Mouse (Mus musculus) heart, postnatal 25 days (tissue): ENCODE measurements around the gene Plcl2. TPM values are rescaled to one million over a fixed set of nuclear protein-coding genes. Genes with fewer than 3 reads are reported as not detected.

Experiments
- DNase-seq: peaks from one replicate; pipeline ENCODE4 v3.0.0; 2022; ENCODE audit warnings: low spot score
- intact Hi-C: fragments of 180-260 bp; cut with DNase I; formaldehyde crosslinking; loops from one replicate; pipeline ENCODE4 v1.15.1; 2025
- total RNA-seq, 2 experiments: library from RNA; stranded (reverse); gene quantifications; 2 replicates each; pipeline ENCODE4 v1.2.3; 2021

Gene Plcl2
- total RNA-seq, 2 experiments from 2014 or later, result 8.3 to 9.5 TPM

GRCm38 (mm10) chr17:50710497-50711222 is 201.5 kb downstream of the Plcl2 start:
- no peak for DNase-seq
- intact Hi-C loops, result no loop called here

DNA sequence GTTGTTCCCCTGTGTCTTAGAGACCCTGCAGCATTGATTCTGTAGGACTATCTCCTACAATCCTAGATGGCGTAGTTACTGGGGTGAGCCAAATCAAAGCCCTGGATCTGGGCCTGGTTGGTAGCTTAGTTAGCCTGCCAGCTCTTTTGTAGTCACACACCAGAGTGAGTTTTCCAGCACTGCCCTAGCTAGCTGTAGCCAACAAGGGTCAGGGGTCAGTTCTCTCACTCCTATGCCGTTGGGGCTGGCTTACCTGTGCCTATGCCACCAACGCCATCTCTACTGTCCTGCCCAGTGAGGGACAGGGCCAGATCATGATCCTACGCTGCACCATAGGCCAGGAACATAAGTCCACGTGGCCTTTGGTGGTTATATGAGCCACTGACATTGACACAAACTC is 208.4 kb downstream of the Plcl2 start:
- DNase-seq, result no peak
- intact Hi-C loops, result no loop called here

DNA sequence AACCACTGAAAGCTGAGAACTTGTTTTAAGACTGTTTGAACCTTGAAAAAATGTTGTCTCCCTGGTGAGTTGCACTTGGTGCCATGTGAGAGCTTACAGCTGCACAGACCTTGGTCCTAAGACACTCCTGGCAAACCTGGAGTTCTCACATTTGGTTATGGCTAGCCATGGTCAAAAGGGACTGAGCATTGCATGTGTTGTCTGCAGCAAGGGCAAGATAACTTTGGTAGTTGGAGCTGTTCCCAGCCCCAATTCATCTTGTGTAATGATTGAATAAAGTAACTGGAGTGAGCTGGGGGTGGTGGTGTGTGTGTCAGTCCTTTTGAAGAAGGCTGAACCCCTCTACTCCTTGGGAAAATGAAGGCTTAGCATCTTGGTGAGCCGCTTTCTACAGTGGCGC is 215.2 kb downstream of the Plcl2 start:
- intact Hi-C loops, result no loop called here
- DNase-seq, result no peak

DNA sequence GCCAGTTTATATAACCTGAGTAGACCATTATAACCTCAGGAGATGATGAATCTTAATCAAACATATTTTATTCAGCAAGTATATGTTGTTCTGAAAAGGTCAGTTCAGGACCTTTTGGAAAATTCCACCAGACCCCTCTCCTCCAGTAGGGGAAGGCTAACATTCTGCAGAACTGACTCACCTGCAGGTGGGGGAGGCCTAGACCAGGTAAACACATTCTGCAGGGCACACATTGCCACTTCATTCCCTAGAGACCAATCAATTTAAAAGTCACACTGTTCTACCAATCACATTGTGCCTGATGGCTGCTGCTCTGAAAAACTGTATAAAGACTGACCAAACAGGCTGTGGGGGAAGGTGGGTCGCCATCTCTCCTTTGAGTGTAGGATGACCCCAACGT is 217.1 kb downstream of the Plcl2 start:
- intact Hi-C loops, result no loop called here
- DNase-seq, result no peak

- no peak for DNase-seq
- intact Hi-C loops, result no loop called here
Observed at GRCm38 (mm10) chr17:50729031-50729430, 219.8 kb downstream of the Plcl2 start.

- no peak for DNase-seq
- intact Hi-C loops, result no loop called here
Observed at GRCm38 (mm10) chr17:50729577-50729976, 220.4 kb downstream of the Plcl2 start.

DNA sequence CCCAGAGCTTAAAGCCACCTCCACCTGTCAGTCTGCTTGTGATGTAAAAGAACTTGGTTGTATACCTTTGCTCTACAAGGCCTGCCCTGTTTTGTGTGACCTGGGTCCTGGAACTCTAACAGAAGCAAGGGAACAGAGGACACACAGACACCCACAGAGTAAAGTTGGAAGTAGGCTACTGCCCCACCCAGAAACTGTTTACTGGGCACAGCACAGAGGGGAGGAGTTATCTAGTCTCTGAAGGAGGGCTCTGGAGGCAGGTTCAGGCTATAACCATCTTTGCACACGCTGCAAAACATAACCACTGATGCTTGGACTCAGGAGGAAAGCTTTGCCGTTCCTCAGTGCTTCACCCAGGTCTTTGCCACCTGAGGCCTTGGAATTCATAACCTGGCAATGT is 221.7 kb downstream of the Plcl2 start:
- intact Hi-C loops, result no loop called here
- DNase-seq, result no peak

- intact Hi-C loops, result no loop called here
- DNase-seq, result no peak
Observed at GRCm38 (mm10) chr17:50731876-50732275, 222.7 kb downstream of the Plcl2 start.

GRCm38 (mm10) chr17:50733390-50733789 is 224.2 kb downstream of the Plcl2 start:
- DNase-seq, result no peak
- intact Hi-C loops, result no loop called here

GRCm38 (mm10) chr17:50734781-50735180 is 225.6 kb downstream of the Plcl2 start:
- intact Hi-C loops, result no loop called here
- no peak for DNase-seq

- intact Hi-C loops, result no loop called here
- DNase-seq, result peak; percentile 43
Observed at GRCm38 (mm10) chr17:50735382-50735954, 226.3 kb downstream of the Plcl2 start.

DNA sequence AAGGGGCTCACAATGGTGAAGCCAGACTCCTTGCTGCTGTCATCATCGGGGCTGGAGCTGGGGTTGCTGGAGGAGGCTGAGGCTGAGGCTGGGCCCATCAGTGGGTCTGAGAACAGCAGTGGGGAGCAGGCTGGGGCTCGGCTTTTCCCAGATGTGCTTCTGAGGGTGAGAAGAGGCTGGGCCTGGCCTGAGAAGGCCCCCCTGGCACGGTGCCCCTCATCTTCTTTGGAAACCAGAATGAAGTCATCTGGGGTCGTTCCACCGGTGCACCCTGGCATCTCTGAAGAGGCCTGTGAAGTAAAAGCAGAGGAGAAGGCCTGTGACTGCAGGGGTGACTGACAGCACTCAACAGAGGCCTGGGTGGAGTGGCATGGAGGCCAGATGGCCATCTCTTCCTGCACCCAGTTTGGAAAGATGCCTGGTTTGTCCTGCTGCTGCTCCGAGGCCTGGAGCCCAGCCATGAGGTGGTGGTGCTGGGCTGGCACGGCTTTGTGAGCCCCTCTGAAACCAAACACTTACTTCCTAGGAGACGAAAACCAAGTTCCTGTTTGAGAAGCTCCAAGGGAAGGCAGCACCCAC is 226.8 kb downstream of the Plcl2 start:
- DNase-seq, result no peak
- intact Hi-C loops, result no loop called here

DNA sequence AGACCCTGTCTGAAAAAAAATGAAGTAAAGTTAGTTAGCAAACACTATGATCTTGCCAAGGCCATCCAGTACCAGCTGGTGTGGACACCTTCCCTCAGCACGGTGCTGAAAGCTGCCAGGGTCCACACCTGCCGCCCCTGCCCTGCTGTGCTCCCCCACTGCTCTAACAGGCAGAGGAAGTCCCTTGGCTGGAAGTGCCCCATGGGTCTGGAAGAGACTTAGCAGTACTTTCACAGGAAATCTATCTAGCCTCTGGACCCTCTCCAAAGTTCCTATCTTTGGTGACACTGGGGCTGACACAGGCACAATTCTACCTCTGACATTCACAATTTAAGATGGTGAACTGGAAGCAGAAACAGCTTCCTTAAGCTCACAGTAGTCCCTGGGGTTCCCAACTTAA is 227.9 kb downstream of the Plcl2 start:
- DNase-seq, result no peak
- intact Hi-C loops, result no loop called here

Other genes starting within 250 kb of the Plcl2 start
- gene Dazl, start 215.8 kb upstream of the Plcl2 start, total RNA-seq, result under 1 TPM in 1 of 2 experiments, not detected in 1; 0.20 TPM